Mouse (Mus musculus) lung, adult 2 months (tissue): ENCODE data around the gene Ror2. TPM values are rescaled to one million over a fixed set of nuclear protein-coding genes. Genes with fewer than 3 reads are reported as not detected.

Experiments
- DNase-seq: peaks from one replicate; pipeline ENCODE4 v3.0.0; 2022
- H3K4me1 ChIP-seq: fragments of 200-500 bp; 2 replicates; pipeline ENCODE4 v1.6.1; 2011; ENCODE audit warnings: low read length; ENCODE audit not compliant: control insufficient read depth, insufficient read depth
- H3K4me3 ChIP-seq: fragments of 200-500 bp; replicated peaks from 2 replicates; pipeline ENCODE3; 2011; ENCODE audit warnings: low read depth, mild to moderate bottlenecking, control low read depth, low read length; ENCODE audit errors: extremely low read depth
- CTCF ChIP-seq: fragments of 200-500 bp; IDR thresholded peaks from 2 replicates; pipeline ENCODE4 v1.5.1; 2011; ENCODE audit warnings: mild to moderate bottlenecking, low read length, control low read depth; ENCODE audit not compliant: insufficient read depth
- POLR2A ChIP-seq: fragments of 200-500 bp; IDR thresholded peaks from 2 replicates; pipeline ENCODE4 v1.6.1; 2011; ENCODE audit warnings: low read depth, mild to moderate bottlenecking, control low read depth, low read length, borderline replicate concordance; ENCODE audit errors: extremely low read depth
- WGBS: fragments of 180-500 bp; shearing (Covaris S2); methylation state at CpG from one replicate; pipeline ENCODE4 v1.1.7; 2018; 5-methylcytosine and 5-hydroxymethylcytosine counted together
- polyA plus RNA-seq: library from polyadenylated mRNA; depleted of rRNA; stranded (reverse); fragments of >200 nt; gene quantifications from 2 replicates; pipeline ENCODE4 v1.2.3, GENCODE M21; 2012

Ror2 gene
- polyA plus RNA-seq, 1 experiment: 4.3 TPM

- no peaks in the 10 kb centered on the region for H3K4me1 ChIP-seq
- 24% methylated on average over 17 of the region's 17 CpGs for WGBS
- TF ChIP-seq CTCF (no peak), POLR2A (no peak)
- no peak overlapping the region for H3K4me3 ChIP-seq
- DNase-seq: no peak
Observed at GRCm38 (mm10) chr13:53099771-53100682, 185.9 kb downstream of the Ror2 start.

DNA sequence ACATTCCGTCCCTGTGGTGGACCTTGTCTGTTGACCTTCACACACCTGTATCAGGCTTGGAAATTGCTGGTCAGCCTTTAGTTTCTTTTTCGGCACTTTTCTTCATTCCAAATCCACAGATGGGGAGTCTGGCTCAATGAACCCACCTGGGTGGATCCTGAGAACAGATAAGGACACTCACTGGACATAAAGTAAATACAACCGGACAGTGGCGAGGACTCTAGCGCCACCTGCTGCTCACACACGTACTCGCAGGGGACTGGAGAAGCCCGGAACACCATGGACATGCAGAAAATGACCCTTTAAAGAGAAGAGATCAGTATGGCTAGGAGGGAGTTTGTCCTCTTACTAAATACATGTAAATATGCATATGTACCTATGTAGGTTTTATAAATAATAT, 189.3 kb downstream of the Ror2 start:
- Histone ChIP-seq H3K4me1 (no peaks in the 10 kb centered on the region), H3K4me3 (no peak overlapping the region)
- peak; percentile 74 for DNase-seq
- WGBS: 14% methylated on average over 8 of the region's 8 CpGs
- TF ChIP-seq POLR2A: no peak
- TF ChIP-seq CTCF: peak; percentile 97

DNA sequence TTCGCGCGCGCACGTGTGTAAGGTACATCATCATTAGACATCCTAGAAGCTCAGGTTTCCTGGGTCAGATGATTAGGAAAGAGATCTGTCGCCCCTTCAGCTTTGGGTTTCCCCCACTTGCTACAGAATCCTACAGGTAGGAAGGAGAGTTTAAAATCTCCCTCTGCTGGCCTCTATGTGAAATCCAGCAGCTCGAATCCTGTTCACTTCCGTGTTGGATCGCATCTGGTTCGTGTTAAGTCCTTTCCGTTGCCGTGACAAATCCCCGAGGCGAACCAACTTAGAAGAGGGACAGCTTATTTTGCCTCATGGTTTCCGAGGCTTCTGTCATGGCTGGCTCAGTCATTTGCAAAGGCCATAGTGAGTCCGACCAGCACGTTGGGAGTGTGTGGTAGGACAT, 190.7 kb downstream of the Ror2 start:
- no peak overlapping the region for H3K4me3 ChIP-seq
- no peak for DNase-seq
- WGBS: 68% methylated on average over 17 of the region's 17 CpGs

DNA sequence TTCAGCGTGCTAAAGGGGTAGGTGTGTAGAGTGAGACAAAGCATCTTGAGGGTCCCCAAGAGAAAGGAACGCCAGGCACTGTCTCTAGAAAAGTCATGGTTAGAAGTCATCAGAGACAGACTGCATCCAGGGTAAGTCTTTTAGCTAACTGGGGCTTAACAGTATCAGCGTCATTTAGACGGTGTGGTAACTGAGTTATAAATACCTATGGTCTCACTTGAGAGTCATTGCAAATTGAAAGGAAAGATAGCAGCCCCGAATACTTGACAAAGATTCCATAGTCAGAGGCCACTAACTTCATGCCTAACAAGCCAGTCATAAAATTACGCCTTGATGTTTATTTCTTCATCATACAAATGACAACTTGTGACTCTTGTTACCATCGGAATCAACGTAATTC, 191.3 kb downstream of the Ror2 start:
- 82% methylated on average over 8 of the region's 8 CpGs for WGBS
- Histone ChIP-seq H3K4me3 (no peak overlapping the region), H3K4me1 (no peaks in the 10 kb centered on the region)

More for the DNA sequence above, 190.7 kb downstream of the Ror2 start:
- TF ChIP-seq CTCF (no peak), POLR2A (no peak)
- no peaks in the 10 kb centered on the region for H3K4me1 ChIP-seq

DNA sequence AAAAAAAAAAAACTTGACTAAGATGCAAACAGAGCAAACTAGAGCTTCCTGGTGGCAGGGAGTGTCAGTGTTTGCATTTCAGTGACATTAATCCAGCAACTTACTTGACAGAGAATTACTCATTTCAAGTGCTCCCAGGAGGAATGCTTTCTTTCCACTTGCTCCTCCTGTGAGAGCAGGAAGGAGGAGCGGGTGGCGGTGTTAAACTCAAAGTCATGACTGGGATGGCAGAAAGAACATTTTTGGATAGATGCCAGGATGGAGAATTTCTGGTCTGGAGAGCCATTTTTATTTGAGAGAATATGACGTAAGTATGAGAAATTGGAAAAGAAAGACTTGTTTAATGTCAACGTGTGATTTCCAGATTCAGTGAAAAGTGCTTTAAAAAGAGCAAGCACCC, 192.5 kb downstream of the Ror2 start:
- WGBS: 40% methylated on average over 4 of the region's 4 CpGs
- Histone ChIP-seq H3K4me3 (no peak overlapping the region), H3K4me1 (no peaks in the 10 kb centered on the region)
- no peak for TF ChIP-seq CTCF
- no peak for TF ChIP-seq POLR2A
- no peak for DNase-seq

More for the DNA sequence above, 191.3 kb downstream of the Ror2 start:
- TF ChIP-seq CTCF: no peak
- TF ChIP-seq POLR2A: no peak
- no peak for DNase-seq

- Histone ChIP-seq H3K4me1 (no peaks in the 10 kb centered on the region), H3K4me3 (no peak overlapping the region)
- DNase-seq: no peak
- 74% methylated on average over 23 of the region's 23 CpGs for WGBS
- no peak for TF ChIP-seq POLR2A
- TF ChIP-seq CTCF: no peak
Observed at GRCm38 (mm10) chr13:53086552-53087282, 199.2 kb downstream of the Ror2 start.

- 44% methylated on average over 6 of the region's 6 CpGs for WGBS
Observed at GRCm38 (mm10) chr13:53081846-53082245, 204.1 kb downstream of the Ror2 start.

GRCm38 (mm10) chr13:53077732-53078345, 208.1 kb downstream of the Ror2 start:
- 87% methylated on average over 15 of the region's 15 CpGs for WGBS
- no peaks in the 10 kb centered on the region for H3K4me1 ChIP-seq
- no peak for TF ChIP-seq CTCF
- TF ChIP-seq POLR2A: no peak
- no peak for DNase-seq
- no peak overlapping the region for H3K4me3 ChIP-seq

More at GRCm38 (mm10) chr13:53081846-53082245, 204.1 kb downstream of the Ror2 start:
- H3K4me3 ChIP-seq: no peak overlapping the region
- H3K4me1 ChIP-seq: no peaks in the 10 kb centered on the region
- TF ChIP-seq CTCF (no peak), POLR2A (no peak)
- DNase-seq: no peak

- no peak for DNase-seq
- TF ChIP-seq POLR2A (no peak), CTCF (no peak)
- WGBS: 71% methylated on average over 5 of the region's 5 CpGs
- H3K4me3 ChIP-seq: no peak overlapping the region
- H3K4me1 ChIP-seq: no peaks in the 10 kb centered on the region
Observed at GRCm38 (mm10) chr13:53075006-53075405, 210.9 kb downstream of the Ror2 start.

- 67% methylated on average over 22 of the region's 22 CpGs for WGBS
- no peak for TF ChIP-seq CTCF
- no peak for TF ChIP-seq POLR2A
- DNase-seq: no peak
Observed at GRCm38 (mm10) chr13:53069076-53069690, 216.7 kb downstream of the Ror2 start.

More at GRCm38 (mm10) chr13:53069076-53069690, 216.7 kb downstream of the Ror2 start:
- no peak overlapping the region for H3K4me3 ChIP-seq
- H3K4me1 ChIP-seq: no peaks in the 10 kb centered on the region
